Mouse (Mus musculus) forebrain, postnatal 0 days (tissue): ENCODE data around the gene Dll3. TPM values are rescaled to one million over a fixed set of nuclear protein-coding genes. Genes with fewer than 3 reads are reported as not detected.
A peak's percentile ranks its signal among the peaks of the same experiment; 100 is the strongest.
"Not testable (repeated sequence)": the region's sequence is repeated elsewhere in the genome, so short reads cannot be mapped to it uniquely, and the experiment has no call there.

Experiments
- ATAC-seq: fragments of 200-750 bp; cut with Nextera tagmentation; 2 replicates; pipeline ENCODE4 v1.8.0; 2017; ENCODE audit warnings: mild to moderate bottlenecking, moderate library complexity
- DNase-seq: peaks from one replicate; pipeline ENCODE4 v3.0.0-alpha.2; 2015
- H3K27ac ChIP-seq: fragments of 300-500 bp; sonication (generic); 2 replicates; pipeline ENCODE4 v1.5.1; 2014; ENCODE audit warnings: low read depth, mild to moderate bottlenecking, antibody characterized with exemption, low read length, moderate library complexity, mixed read lengths
- H3K27me3 ChIP-seq: fragments of 300-500 bp; sonication (generic); 2 replicates; pipeline ENCODE4 v1.6.1; 2014; ENCODE audit warnings: mild to moderate bottlenecking, low read length, mixed read lengths; ENCODE audit not compliant: insufficient read depth
- H3K36me3 ChIP-seq: fragments of 300-500 bp; sonication (generic); 2 replicates; pipeline ENCODE4 v1.6.1; 2014; ENCODE audit warnings: mild to moderate bottlenecking, moderate library complexity; ENCODE audit not compliant: insufficient read depth
- H3K4me1 ChIP-seq: fragments of 300-500 bp; sonication (generic); 2 replicates; pipeline ENCODE4 v1.6.1; 2014; ENCODE audit warnings: antibody characterized with exemption; ENCODE audit not compliant: insufficient read depth
- H3K4me2 ChIP-seq: fragments of 300-500 bp; sonication (generic); 2 replicates; pipeline ENCODE4 v1.6.1; 2014; ENCODE audit warnings: low read depth, mild to moderate bottlenecking, moderate library complexity
- H3K4me3 ChIP-seq: fragments of 300-500 bp; sonication (generic); 2 replicates; pipeline ENCODE4 v1.5.1; 2014; ENCODE audit warnings: low read depth, low read length, mixed read lengths
- H3K9ac ChIP-seq: fragments of 300-500 bp; sonication (generic); 2 replicates; pipeline ENCODE4 v1.6.1; 2014; ENCODE audit warnings: mild to moderate bottlenecking
- H3K9me3 ChIP-seq: fragments of 300-500 bp; sonication (generic); 2 replicates; pipeline ENCODE4 v1.6.1; 2016; ENCODE audit warnings: low read length
- CTCF ChIP-seq: sonication (generic); IDR thresholded peaks from 2 replicates; pipeline ENCODE4 v1.5.1; 2016; ENCODE audit warnings: antibody characterized with exemption, control low read depth, low read depth
- WGBS: fragments of 180-500 bp; shearing (Covaris S2); extraction: QIAGEN DNeasy Blood & Tissue Kit; methylation state at CpG from one replicate; pipeline ENCODE4 v1.1.7; 2014; 5-methylcytosine and 5-hydroxymethylcytosine counted together
- polyA plus RNA-seq: library from polyadenylated mRNA; unstranded; fragments of >200 nt; fragmentation: Nextera tagmentation; extraction: Ambion mirVana; gene quantifications from 2 replicates; pipeline ENCODE4 v1.2.1, GENCODE M21; 2015
- total RNA-seq: library from RNA; depleted of rRNA; stranded (reverse); fragments of >200 nt; gene quantifications from 2 replicates; pipeline ENCODE4 v1.2.3, GENCODE M21; 2014; rRNA removed

Dll3 gene
- total and polyA plus RNA-seq, 2 experiments from 2014 or later = 9.5 to 10.9 TPM

- DNase-seq = no peak
- Histone ChIP-seq H3K27ac (no peak overlapping the region), H3K9me3 (no peaks in the 10 kb centered on the region), H3K36me3 (no peaks in the 10 kb centered on the region), H3K27me3 (no peaks in the 10 kb centered on the region), H3K4me3 (no peak overlapping the region), H3K9ac (no peak overlapping the region), H3K4me2 (no peak overlapping the region), H3K4me1 (no peaks in the 10 kb centered on the region)
- TF ChIP-seq CTCF = no peak
- no peak for ATAC-seq
- 48% methylated on average over 5 of the region's 5 CpGs for WGBS
These were observed 39.2 kb downstream of the Dll3 start for GRCm38 (mm10) chr7:28262861-28263260.

DNA sequence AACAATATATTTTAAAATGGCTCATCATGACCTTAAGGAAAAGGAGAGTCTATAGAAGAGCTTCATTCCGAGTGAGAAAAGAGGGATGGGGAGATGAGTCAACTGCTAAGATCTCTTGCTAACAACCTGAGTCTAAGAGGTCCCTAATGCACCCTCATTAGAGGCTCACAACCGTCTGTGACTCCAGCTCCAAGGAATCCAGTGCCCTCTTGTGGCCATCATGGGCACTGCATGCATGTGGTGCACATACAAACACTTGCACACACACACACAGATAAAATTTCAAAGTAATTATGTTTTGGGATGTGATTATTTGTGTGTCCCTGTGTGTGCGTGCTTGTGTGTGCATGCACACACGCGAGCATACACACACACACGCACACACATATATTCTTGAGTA is 46.6 kb downstream of the Dll3 start:
- DNase-seq = no peak
- no peak overlapping the region for H3K4me2 ChIP-seq
- no peaks in the 10 kb centered on the region for H3K36me3 ChIP-seq
- H3K9ac ChIP-seq = no peak overlapping the region
- H3K27ac ChIP-seq = no peak overlapping the region
- peak; percentile 43 for TF ChIP-seq CTCF
- H3K27me3 ChIP-seq = no peaks in the 10 kb centered on the region
- no peaks in the 10 kb centered on the region for H3K9me3 ChIP-seq
- WGBS = 87% methylated on average over 6 of the region's 6 CpGs
- ATAC-seq = no peak
- no peak overlapping the region for H3K4me3 ChIP-seq
- no peaks in the 10 kb centered on the region for H3K4me1 ChIP-seq

DNA sequence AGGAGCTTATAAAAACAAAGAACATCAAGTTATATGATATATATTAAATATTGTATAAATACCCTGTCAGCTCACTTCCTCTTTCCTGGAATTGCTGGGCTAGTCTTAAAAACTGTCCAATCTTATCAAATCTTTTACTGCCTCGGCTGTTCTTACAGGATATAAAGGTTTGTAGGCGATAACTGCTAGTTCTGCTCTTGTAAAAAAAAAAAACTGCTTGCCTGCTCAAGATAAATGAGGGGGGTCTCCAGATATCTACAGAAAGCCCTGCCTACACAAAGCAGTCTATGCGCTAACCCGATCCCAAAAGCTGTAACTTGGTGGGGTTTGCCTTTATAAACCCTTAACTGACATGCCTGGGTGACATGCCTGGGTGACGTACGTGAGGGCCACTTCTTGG is 47.4 kb downstream of the Dll3 start:
- ATAC-seq (no peak), DNase-seq (no peak)
- H3K9me3 ChIP-seq = no peaks in the 10 kb centered on the region
- H3K27me3 ChIP-seq = no peaks in the 10 kb centered on the region
- no peak for TF ChIP-seq CTCF
- H3K4me1 ChIP-seq = no peaks in the 10 kb centered on the region
- 91% methylated on average over 6 of the region's 6 CpGs for WGBS
- no peak overlapping the region for H3K4me2 ChIP-seq
- H3K9ac ChIP-seq = no peak overlapping the region
- H3K36me3 ChIP-seq = no peaks in the 10 kb centered on the region
- H3K27ac ChIP-seq = no peak overlapping the region
- no peak overlapping the region for H3K4me3 ChIP-seq

GRCm38 (mm10) chr7:28251976-28252375 is 50.1 kb downstream of the Dll3 start:
- no peak overlapping the region for H3K27ac ChIP-seq
- no peak overlapping the region for H3K9ac ChIP-seq
- no peaks in the 10 kb centered on the region for H3K9me3 ChIP-seq
- no peaks in the 10 kb centered on the region for H3K27me3 ChIP-seq
- no peaks in the 10 kb centered on the region for H3K4me1 ChIP-seq
- 90% methylated on average over 17 of the region's 17 CpGs for WGBS
- ATAC-seq (no peak), DNase-seq (no peak)
- TF ChIP-seq CTCF = no peak
- no peaks in the 10 kb centered on the region for H3K36me3 ChIP-seq
- H3K4me3 ChIP-seq = no peak overlapping the region
- H3K4me2 ChIP-seq = no peak overlapping the region

- no peak for DNase-seq
- WGBS = 85% methylated on average over 3 of the region's 3 CpGs
These were observed 53.1 kb downstream of the Dll3 start for GRCm38 (mm10) chr7:28248957-28249356.

GRCm38 (mm10) chr7:28243943-28244342 is 58.1 kb downstream of the Dll3 start:
- DNase-seq, H3K9me3 ChIP-seq, H3K4me2 ChIP-seq, H3K27me3 ChIP-seq, H3K27ac ChIP-seq, H3K9ac ChIP-seq, H3K36me3 ChIP-seq, H3K4me1 ChIP-seq, H3K4me3 ChIP-seq, ATAC-seq: not testable (repeated sequence)
- 68% methylated on average over 2 of the region's 2 CpGs for WGBS

More at GRCm38 (mm10) chr7:28248957-28249356, 53.1 kb downstream of the Dll3 start:
- Histone ChIP-seq H3K9ac (no peak overlapping the region), H3K4me2 (no peak overlapping the region), H3K4me1 (no peaks in the 10 kb centered on the region), H3K36me3 (no peaks in the 10 kb centered on the region), H3K4me3 (no peak overlapping the region), H3K27ac (no peak overlapping the region), H3K9me3 (no peaks in the 10 kb centered on the region), H3K27me3 (no peaks in the 10 kb centered on the region)
- ATAC-seq = no peak
- no peak for TF ChIP-seq CTCF

Other genes with a start within 250 kb of the Dll3 start
- 0.57 and 0.62 TPM in 2 replicates for gene Fcgbp, start 231.0 kb downstream of the Dll3 start, total RNA-seq
- gene Fcgbp, start 231.0 kb downstream of the Dll3 start, polyA plus RNA-seq = 0.45 and 0.52 TPM in 2 replicates
- under 0.01 and 0.19 TPM in 2 replicates for gene 9530053A07Rik, start 172.8 kb downstream of the Dll3 start, total RNA-seq
- 0.08 TPM in 2 replicates for gene 9530053A07Rik, start 172.8 kb downstream of the Dll3 start, polyA plus RNA-seq
- 40.4 and 49.5 TPM in 2 replicates for gene Fbl, start 132.5 kb downstream of the Dll3 start, total RNA-seq
- gene Fbl, start 132.5 kb downstream of the Dll3 start, polyA plus RNA-seq = 86.3 and 91.3 TPM in 2 replicates
- gene Dyrk1b, start 122.8 kb downstream of the Dll3 start, total RNA-seq = 21.0 and 23.3 TPM in 2 replicates
- gene Dyrk1b, start 122.8 kb downstream of the Dll3 start, polyA plus RNA-seq = 5.5 and 7.4 TPM in 2 replicates
- gene Eid2, start 34.4 kb downstream of the Dll3 start, total RNA-seq = 91.2 and 101 TPM in 2 replicates
- 26.7 and 28.3 TPM in 2 replicates for gene Eid2, start 34.4 kb downstream of the Dll3 start, polyA plus RNA-seq
- gene Eid2b, start 24.5 kb downstream of the Dll3 start, total RNA-seq = 44.0 and 45.1 TPM in 2 replicates
- gene Eid2b, start 24.5 kb downstream of the Dll3 start, polyA plus RNA-seq = 49.0 and 53.6 TPM in 2 replicates
- gene Selenov, start 11.1 kb downstream of the Dll3 start, total RNA-seq = 0.62 and 0.71 TPM in 2 replicates
- gene Selenov, start 11.1 kb downstream of the Dll3 start, polyA plus RNA-seq = 1.3 and 2.1 TPM in 2 replicates
- 60.6 and 64.0 TPM in 2 replicates for gene Timm50, start 9.8 kb upstream of the Dll3 start, total RNA-seq
- 116 and 140 TPM in 2 replicates for gene Timm50, start 9.8 kb upstream of the Dll3 start, polyA plus RNA-seq
- gene Supt5, start 36.5 kb upstream of the Dll3 start, total RNA-seq = 88.4 and 111 TPM in 2 replicates
- gene Supt5, start 36.5 kb upstream of the Dll3 start, polyA plus RNA-seq = 65.2 and 83.3 TPM in 2 replicates
- 205 and 300 TPM in 2 replicates for gene Rps16, start 48.4 kb upstream of the Dll3 start, total RNA-seq
- gene Rps16, start 48.4 kb upstream of the Dll3 start, polyA plus RNA-seq = 595 and 769 TPM in 2 replicates
- gene Plekhg2, start 70.4 kb upstream of the Dll3 start, total RNA-seq = 20.3 and 25.7 TPM in 2 replicates
- 9.0 and 11.4 TPM in 2 replicates for gene Plekhg2, start 70.4 kb upstream of the Dll3 start, polyA plus RNA-seq
- gene Zfp36, start 78.0 kb upstream of the Dll3 start, total RNA-seq = 2.8 and 4.0 TPM in 2 replicates
- gene Zfp36, start 78.0 kb upstream of the Dll3 start, polyA plus RNA-seq = 2.3 and 3.8 TPM in 2 replicates
- 32.5 and 35.1 TPM in 2 replicates for gene Med29, start 90.5 kb upstream of the Dll3 start, total RNA-seq
- 39.2 and 47.6 TPM in 2 replicates for gene Med29, start 90.5 kb upstream of the Dll3 start, polyA plus RNA-seq
- gene Paf1, start 90.7 kb upstream of the Dll3 start, total RNA-seq = 74.8 and 80.5 TPM in 2 replicates
- gene Paf1, start 90.7 kb upstream of the Dll3 start, polyA plus RNA-seq = 69.4 and 92.7 TPM in 2 replicates
- 2.6 and 3.8 TPM in 2 replicates for gene Gmfg, start 135.2 kb upstream of the Dll3 start, total RNA-seq
- gene Gmfg, start 135.2 kb upstream of the Dll3 start, polyA plus RNA-seq = 5.8 and 6.7 TPM in 2 replicates
- 57.7 and 88.3 TPM in 2 replicates for gene Lrfn1, start 149.7 kb upstream of the Dll3 start, total RNA-seq
- gene Lrfn1, start 149.7 kb upstream of the Dll3 start, polyA plus RNA-seq = 16.0 and 21.2 TPM in 2 replicates
- gene Ifnl2, start 208.2 kb upstream of the Dll3 start, total RNA-seq = not detected in 2 replicates
- gene Ifnl2, start 208.2 kb upstream of the Dll3 start, polyA plus RNA-seq = not detected in 2 replicates
- not detected in 2 replicates for gene Ifnl3, start 220.6 kb upstream of the Dll3 start, total RNA-seq
- gene Ifnl3, start 220.6 kb upstream of the Dll3 start, polyA plus RNA-seq = not detected in 2 replicates
- gene Sycn, start 238.6 kb upstream of the Dll3 start, total RNA-seq = not detected in 2 replicates
- gene Sycn, start 238.6 kb upstream of the Dll3 start, polyA plus RNA-seq = not detected in 2 replicates
- gene Nccrp1, start 245.0 kb upstream of the Dll3 start, total RNA-seq = 0.10 and 0.15 TPM in 2 replicates
- 0.09 TPM in 1 of 2 replicates, not detected in the other for gene Nccrp1, start 245.0 kb upstream of the Dll3 start, polyA plus RNA-seq